Mouse (Mus musculus) embryonic facial prominence, embryonic 11.5 days (tissue): ENCODE measurements around the gene 1810055G02Rik. TPM values are rescaled to one million over a fixed set of nuclear protein-coding genes. Genes with fewer than 3 reads are reported as not detected.

Experiments used
- ATAC-seq: fragments of 200-750 bp; cut with Nextera tagmentation; replicated peaks from 2 replicates; pipeline ENCODE4 v1.8.0; 2017; ENCODE audit warnings: low read depth; ENCODE audit not compliant: insufficient number of reproducible peaks, low FRiP score, low TSS enrichment
- DNase-seq: peaks from one replicate; pipeline ENCODE4 v3.0.0-alpha.2; 2015; ENCODE audit warnings: low spot score
- H3K27ac ChIP-seq: fragments of 300-500 bp; sonication (generic); replicated peaks from 2 replicates; pipeline ENCODE4 v1.5.1; 2014; ENCODE audit warnings: mild to moderate bottlenecking, low read depth, low read length, control low read depth
- H3K27me3 ChIP-seq: fragments of 300-500 bp; sonication (generic); 2 replicates; pipeline ENCODE4 v1.6.1; 2014; ENCODE audit warnings: mild to moderate bottlenecking, low read length, moderate library complexity, mixed read lengths; ENCODE audit not compliant: control insufficient read depth, insufficient read depth
- H3K36me3 ChIP-seq: fragments of 300-500 bp; sonication (generic); replicated peaks from 2 replicates; pipeline ENCODE4 v1.6.1; 2014; ENCODE audit warnings: low read depth, mild to moderate bottlenecking, low read length, moderate library complexity, mixed read lengths; ENCODE audit not compliant: control insufficient read depth, insufficient read depth
- H3K4me1 ChIP-seq: fragments of 300-500 bp; sonication (generic); 2 replicates; pipeline ENCODE4 v1.6.1; 2014; ENCODE audit warnings: low read length, mixed read lengths; ENCODE audit not compliant: control insufficient read depth, insufficient read depth
- H3K4me2 ChIP-seq: fragments of 300-500 bp; sonication (generic); 2 replicates; pipeline ENCODE4 v1.6.1; 2014; ENCODE audit warnings: low read depth, mild to moderate bottlenecking, control low read depth, low read length, moderate library complexity
- H3K4me3 ChIP-seq: fragments of 300-500 bp; sonication (generic); 2 replicates; pipeline ENCODE4 v1.5.1; 2014; ENCODE audit warnings: low read depth, low read length, control low read depth
- H3K9ac ChIP-seq: fragments of 300-500 bp; sonication (generic); replicated peaks from 2 replicates; pipeline ENCODE4 v1.6.1; 2014; ENCODE audit warnings: mild to moderate bottlenecking, control low read depth, low read length
- H3K9me3 ChIP-seq: fragments of 300-500 bp; sonication (generic); replicated peaks from 2 replicates; pipeline ENCODE4 v1.6.1; 2016; ENCODE audit warnings: mild to moderate bottlenecking, low read length, inconsistent platforms, mixed read lengths; ENCODE audit not compliant: control insufficient read depth
- WGBS: fragments of 180-500 bp; shearing (Covaris S2); extraction: QIAGEN DNeasy Blood & Tissue Kit; methylation state at CpG from one replicate; pipeline ENCODE4 v1.1.7; 2014; 5-methylcytosine and 5-hydroxymethylcytosine counted together
- polyA plus RNA-seq: library from polyadenylated mRNA; unstranded; fragments of >200 nt; fragmentation: Nextera tagmentation; extraction: Ambion mirVana; gene quantifications from 2 replicates; pipeline ENCODE4 v1.2.1, GENCODE M21; 2014

The 1810055G02Rik gene
- polyA plus RNA-seq, 1 experiment from 2014 or later: 39.0 TPM

GRCm38 (mm10) chr19:3753240-3753633, 45.1 kb downstream of the 1810055G02Rik start:
- no peaks in the 10 kb centered on the region for H3K4me1 ChIP-seq
- no peak overlapping the region for H3K9ac ChIP-seq
- DNase-seq (no peak), ATAC-seq (no peak)
- WGBS: 89% methylated on average over 1 of the region's 1 CpGs
- no peak overlapping the region for H3K4me2 ChIP-seq
- no peak overlapping the region for H3K4me3 ChIP-seq
- no peak overlapping the region for H3K27ac ChIP-seq
- no peaks in the 10 kb centered on the region for H3K27me3 ChIP-seq
- H3K36me3 ChIP-seq: no peaks in the 10 kb centered on the region
- no peaks in the 10 kb centered on the region for H3K9me3 ChIP-seq

GRCm38 (mm10) chr19:3753738-3754137, 45.6 kb downstream of the 1810055G02Rik start:
- no peak overlapping the region for H3K4me3 ChIP-seq
- H3K9me3 ChIP-seq: no peaks in the 10 kb centered on the region
- no peak overlapping the region for H3K9ac ChIP-seq
- DNase-seq (no peak), ATAC-seq (no peak)
- H3K4me1 ChIP-seq: no peaks in the 10 kb centered on the region
- 53% methylated on average over 8 of the region's 8 CpGs for WGBS
- no peaks in the 10 kb centered on the region for H3K27me3 ChIP-seq
- no peak overlapping the region for H3K4me2 ChIP-seq
- H3K27ac ChIP-seq: no peak overlapping the region
- no peaks in the 10 kb centered on the region for H3K36me3 ChIP-seq

- DNase-seq (no peak), ATAC-seq (no peak)
- H3K9ac ChIP-seq: no peak overlapping the region
- no peaks in the 10 kb centered on the region for H3K27me3 ChIP-seq
- H3K36me3 ChIP-seq: no peaks in the 10 kb centered on the region
- WGBS: 41% methylated on average over 1 of the region's 1 CpGs
- H3K4me2 ChIP-seq: no peak overlapping the region
- no peak overlapping the region for H3K27ac ChIP-seq
- no peaks in the 10 kb centered on the region for H3K9me3 ChIP-seq
- no peaks in the 10 kb centered on the region for H3K4me1 ChIP-seq
- H3K4me3 ChIP-seq: no peak overlapping the region
Observed at GRCm38 (mm10) chr19:3757861-3758260, 49.8 kb downstream of the 1810055G02Rik start.

- Histone ChIP-seq H3K36me3 (no peaks in the 10 kb centered on the region; the same call in 1 of the 2 replicates), H3K4me1 (no peaks in the 10 kb centered on the region), H3K4me2 (no peak overlapping the region), H3K9ac (no peak overlapping the region), H3K27ac (no peak overlapping the region), H3K9me3 (no peaks in the 10 kb centered on the region), H3K27me3 (no peaks in the 10 kb centered on the region), H3K4me3 (no peak overlapping the region)
- DNase-seq: no peak
- ATAC-seq: no peak
- WGBS: 70% methylated on average over 4 of the region's 4 CpGs
Observed at GRCm38 (mm10) chr19:3765221-3765820, 57.2 kb downstream of the 1810055G02Rik start.

- ATAC-seq (no peak), DNase-seq (no peak)
- Histone ChIP-seq H3K27ac (no peak overlapping the region), H3K9ac (no peak overlapping the region), H3K9me3 (no peaks in the 10 kb centered on the region), H3K4me2 (peak overlapping the region; percentile 83; the same call in 1 of the 2 replicates), H3K4me1 (no peaks in the 10 kb centered on the region), H3K4me3 (no peak overlapping the region; the same call in 1 of the 2 replicates), H3K27me3 (no peaks in the 10 kb centered on the region), H3K36me3 (no peaks in the 10 kb centered on the region; the same call in 1 of the 2 replicates)
- 92% methylated on average over 5 of the region's 5 CpGs for WGBS
Observed at GRCm38 (mm10) chr19:3766378-3766777, 58.3 kb downstream of the 1810055G02Rik start.

- under 1% methylated on average over 39 of the region's 39 CpGs for WGBS
- Histone ChIP-seq H3K9ac (peak within 1 kb of the TSS; percentile 100), H3K4me2 (peak within 1 kb of the TSS; percentile 83), H3K4me1 (no peaks in the 10 kb centered on the region), H3K36me3 (no peaks in the 10 kb centered on the region; the same call in 1 of the 2 replicates), H3K27me3 (no peaks in the 10 kb centered on the region), H3K4me3 (peak within 1 kb of the TSS; percentile 96), H3K27ac (peak within 1 kb of the TSS; percentile 100), H3K9me3 (no peaks in the 10 kb centered on the region)
- ATAC-seq (peak; percentile 49; the same call in 1 of the 2 replicates), DNase-seq (peak; percentile 46)
Observed at GRCm38 (mm10) chr19:3767276-3767780, 59.2 kb downstream of the 1810055G02Rik start, which contains the start of gene Kmt5b. TSS of gene Kmt5b (plus strand) at chr19:3767421.

Other genes starting within 250 kb of the 1810055G02Rik start
- gene Ppp6r3, start 132.5 kb upstream of the 1810055G02Rik start, polyA plus RNA-seq: 72.2 and 83.2 TPM in 2 replicates
- 5.2 and 5.3 TPM in 2 replicates for gene Lrp5, start 21.7 kb upstream of the 1810055G02Rik start, polyA plus RNA-seq
- 28.4 and 30.8 TPM in 2 replicates for gene Kmt5b, start 59.1 kb downstream of the 1810055G02Rik start, polyA plus RNA-seq
- 38.1 and 46.2 TPM in 2 replicates for gene Chka, start 143.5 kb downstream of the 1810055G02Rik start, polyA plus RNA-seq
- 16.3 and 21.8 TPM in 2 replicates for gene Tcirg1, start 198.8 kb downstream of the 1810055G02Rik start, polyA plus RNA-seq
- 248 and 267 TPM in 2 replicates for gene Ndufs8, start 204.5 kb downstream of the 1810055G02Rik start, polyA plus RNA-seq
- 0.49 and 1.00 TPM in 2 replicates for gene Aldh3b1, start 221.5 kb downstream of the 1810055G02Rik start, polyA plus RNA-seq
- gene Unc93b1, start 226.9 kb downstream of the 1810055G02Rik start, polyA plus RNA-seq: 6.0 and 6.3 TPM in 2 replicates